20 mouse cellular contexts compared by ENCODE assay signal in genomic region chr17:83821876-83822275, GRCm38 (mm10). TPM values are rescaled to one million over a fixed set of nuclear protein-coding genes. Genes with fewer than 3 reads are reported as not detected.
"Had no signal": no experiment of that assay in that cellular context is flagged by ENCODE, and none has a peak within 500 bp of the region (broad histone marks: within the 10 kb centered on the region; RNA-seq: fewer than 3 reads in every experiment).

No protein-coding gene starts in this region.

- H3K4me1 ChIP-seq: midbrain, embryonic 12.5 days had no signal

- H3K27ac ChIP-seq: kidney, postnatal 0 days; limb, embryonic 15.5 days; liver, embryonic 14.5 days; macrophage; midbrain, embryonic 12.5 days; midbrain, embryonic 15.5 days; stomach, postnatal 0 days had no signal

- H3K27me3 ChIP-seq: limb, embryonic 12.5 days; limb, embryonic 15.5 days; midbrain, embryonic 15.5 days; neural tube, embryonic 13.5 days had no signal

- H3K4me3 ChIP-seq: limb, embryonic 12.5 days; limb, embryonic 15.5 days; midbrain, embryonic 12.5 days; midbrain, embryonic 15.5 days; neural tube, embryonic 13.5 days had no signal

- DNase-seq: kidney, adult 18-20 months; kidney, adult 9 months; kidney, postnatal 25 days; left cerebral cortex, postnatal 4 days; liver, postnatal 0 days; lung, embryonic 14.5 days; right cerebral cortex, postnatal 14 days; right cerebral cortex, postnatal 4 days; spleen, adult 18-20 months; thymus, postnatal 25 days had no signal

- H3K9ac ChIP-seq: limb, embryonic 12.5 days; limb, embryonic 15.5 days; liver, embryonic 14.5 days; liver, postnatal 0 days; lung, embryonic 14.5 days; midbrain, embryonic 12.5 days; midbrain, embryonic 15.5 days; neural tube, embryonic 13.5 days had no signal

- H3K9me3 ChIP-seq: limb, embryonic 12.5 days; limb, embryonic 15.5 days; midbrain, embryonic 12.5 days; midbrain, embryonic 15.5 days; neural tube, embryonic 13.5 days had no signal

- H3K36me3 ChIP-seq: midbrain, embryonic 12.5 days; midbrain, embryonic 15.5 days; neural tube, embryonic 13.5 days had no signal

RNA-seq across cellular contexts. Expression of gene Haao, which starts 25.9 kb away (rescaled TPM):
- total RNA-seq: layer of hippocampus, postnatal 14 days had no signal
- polyA plus RNA-seq: midbrain, embryonic 15.5 days; neural tube, embryonic 13.5 days had no signal
